Mouse (Mus musculus) testis, postnatal 10 days (tissue): ENCODE results near the gene Gm49405.

ENCODE experiments used
- DNase-seq: peaks from one replicate; pipeline ENCODE4 v3.0.0; 2021; ENCODE audit warnings: low spot score

The Gm49405 gene

DNA sequence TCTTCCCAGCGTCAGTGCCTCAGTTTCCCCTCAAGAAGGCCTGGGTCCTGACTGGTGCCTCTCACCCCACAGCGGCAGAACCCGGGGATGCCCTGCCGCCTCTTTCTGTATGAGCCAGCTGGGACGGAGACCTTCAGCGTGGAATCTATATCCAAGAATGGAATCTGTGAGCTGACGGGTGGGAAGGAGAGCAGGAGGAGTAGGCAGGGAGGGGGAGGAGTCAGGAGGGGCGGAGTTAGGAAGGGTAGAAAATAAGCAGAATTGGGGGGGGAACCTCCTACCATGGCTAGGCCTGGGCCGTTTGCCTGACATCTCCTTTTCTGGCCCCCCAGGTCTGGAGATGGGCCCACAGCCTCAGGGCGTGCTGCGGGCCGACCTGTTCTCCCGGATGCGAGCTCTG lies 12.4 kb upstream of the Gm49405 start:
- no peak for DNase-seq

DNA sequence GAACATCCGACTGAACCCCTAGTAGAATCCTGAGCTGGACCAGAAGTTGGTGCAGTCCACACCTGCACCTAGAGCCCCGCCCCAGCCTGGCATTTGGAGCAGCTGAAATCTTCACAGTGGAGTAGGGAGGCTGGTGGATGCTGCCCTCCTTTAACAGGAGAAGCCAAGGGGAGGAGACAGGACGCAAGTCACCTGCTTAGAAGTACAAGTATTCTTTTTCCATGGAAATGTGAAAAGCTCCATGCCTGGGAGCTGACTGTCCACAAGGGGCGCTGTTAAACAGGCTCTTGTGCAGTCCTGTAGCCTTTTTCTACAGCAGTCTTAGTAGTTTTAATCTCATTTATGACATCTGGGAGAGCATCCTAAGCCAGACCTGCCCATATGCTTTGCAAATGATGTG lies 11.7 kb upstream of the Gm49405 start:
- no peak for DNase-seq

DNA sequence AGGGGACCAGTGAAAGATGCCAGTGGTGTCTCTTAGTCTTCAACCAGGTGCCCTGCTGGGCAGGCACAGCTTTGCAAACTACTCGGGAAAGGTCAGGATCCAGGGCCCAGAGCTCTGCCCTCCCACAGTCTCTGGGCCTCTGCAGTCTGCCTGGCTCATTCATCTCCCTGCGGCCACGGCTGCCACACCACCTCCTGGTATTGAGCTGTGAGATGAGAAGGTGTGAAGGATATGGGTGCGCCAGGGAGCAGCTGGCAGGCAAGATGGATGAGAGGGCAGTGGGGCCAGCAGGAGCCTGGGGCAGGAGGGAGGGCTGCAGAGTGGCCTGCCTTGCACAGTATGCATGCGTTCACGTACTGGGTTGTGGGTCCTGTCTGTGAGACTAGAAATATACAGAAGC lies 9.6 kb upstream of the Gm49405 start:
- no peak for DNase-seq

DNA sequence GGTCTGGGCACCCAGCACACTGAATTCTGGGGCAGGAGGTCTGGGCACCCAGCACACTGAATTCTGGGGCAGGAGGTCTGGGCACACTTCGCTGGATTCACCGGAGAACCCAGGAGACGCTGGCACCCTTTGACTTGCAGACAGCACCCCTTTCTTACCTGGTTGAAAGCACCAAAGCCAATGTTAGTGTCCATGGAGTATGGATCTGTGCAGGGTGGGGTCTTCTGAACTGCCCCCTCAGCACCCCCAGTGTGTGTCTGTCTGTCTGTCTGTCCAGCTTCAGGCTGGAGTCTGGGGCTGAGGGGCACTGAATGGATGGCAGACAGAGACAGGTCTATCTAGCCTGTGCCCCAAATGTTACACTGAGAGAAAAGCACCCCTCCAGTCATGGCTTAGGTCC lies 8.9 kb upstream of the Gm49405 start:
- DNase-seq, result no peak

DNA sequence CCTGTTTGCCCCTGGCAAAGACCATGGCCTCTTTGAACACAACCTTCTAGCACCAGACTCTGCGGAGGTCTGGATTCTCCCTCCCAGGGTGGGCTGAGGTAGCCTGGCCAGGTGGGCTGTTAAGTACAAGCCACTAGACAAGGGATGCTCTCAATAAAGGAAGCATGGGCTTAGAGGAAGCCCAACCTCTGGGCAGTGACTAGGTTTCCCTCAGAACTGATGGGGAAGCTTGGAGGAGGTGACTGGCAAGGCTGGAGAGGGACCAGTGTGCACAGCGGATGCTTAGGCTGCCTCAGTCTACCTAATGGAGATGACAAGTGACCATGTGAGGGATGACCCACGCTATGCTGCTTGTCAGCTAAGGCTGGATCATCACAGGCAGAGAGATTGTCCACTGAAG lies 8.5 kb upstream of the Gm49405 start:
- DNase-seq, result no peak

DNA sequence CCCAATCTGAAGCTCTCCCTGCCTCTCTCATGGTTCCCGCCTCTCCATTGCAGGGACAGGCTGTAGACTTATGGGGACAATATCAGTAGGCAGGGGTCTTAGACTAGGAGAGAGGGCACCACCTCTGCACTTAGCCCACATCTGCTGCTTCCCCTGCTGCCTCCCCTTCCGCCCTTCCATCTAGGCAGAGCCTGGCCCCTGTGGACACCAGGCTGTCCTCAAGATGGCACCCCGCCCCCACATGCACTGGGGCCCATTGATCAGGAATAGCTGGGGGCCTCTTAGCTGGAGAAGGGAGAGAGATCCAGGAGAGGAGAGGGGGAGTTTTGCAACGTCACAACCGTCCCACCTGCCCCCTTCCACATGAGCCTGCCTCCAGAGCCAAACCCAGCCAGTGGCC lies 8.0 kb upstream of the Gm49405 start, which contains the start of gene Tbx10:
Gene Tbx10, plus strand, starts transcription at position 337 of the 400 bp plus-strand sequence.
- no peak for DNase-seq

DNA sequence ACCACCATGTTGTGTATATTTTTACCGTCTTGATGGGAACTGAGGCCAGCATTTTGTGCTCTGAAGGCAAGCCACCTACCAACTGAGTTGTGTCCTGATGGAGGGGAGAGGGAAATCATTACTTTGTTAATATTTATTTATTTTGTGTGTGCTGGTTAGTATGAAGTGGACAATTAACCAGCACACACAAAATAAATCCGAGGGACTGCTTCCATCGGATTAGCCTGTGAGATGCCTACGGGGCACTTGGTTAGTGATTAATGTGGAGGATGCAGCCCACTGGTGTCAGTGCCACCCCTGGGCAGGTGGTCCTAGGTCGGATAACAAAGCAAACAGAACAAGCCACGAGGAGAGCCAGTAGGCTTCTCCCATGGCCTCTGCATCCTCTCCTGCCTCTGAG lies 5.5 kb upstream of the Gm49405 start:
- DNase-seq, result no peak

DNA sequence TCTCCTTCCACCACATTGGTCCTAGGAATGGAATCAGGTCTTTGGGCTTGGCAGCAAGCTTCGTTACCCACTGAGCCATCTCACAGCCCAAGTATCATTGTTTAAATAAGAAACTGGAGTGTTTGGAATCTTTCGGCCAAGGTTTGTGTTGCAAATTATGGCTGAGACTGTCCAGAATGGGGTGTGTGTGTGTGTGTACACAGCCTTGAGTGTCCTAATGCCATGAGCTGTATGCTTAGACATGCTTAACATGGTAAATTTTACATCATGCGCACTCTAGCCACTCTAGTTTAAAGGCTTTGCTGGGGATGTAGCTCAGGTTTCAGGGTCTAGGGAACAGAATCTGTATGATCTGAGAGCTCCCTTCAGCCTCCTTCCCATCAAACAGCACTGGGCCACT lies 4.9 kb upstream of the Gm49405 start:
- DNase-seq, result no peak

DNA sequence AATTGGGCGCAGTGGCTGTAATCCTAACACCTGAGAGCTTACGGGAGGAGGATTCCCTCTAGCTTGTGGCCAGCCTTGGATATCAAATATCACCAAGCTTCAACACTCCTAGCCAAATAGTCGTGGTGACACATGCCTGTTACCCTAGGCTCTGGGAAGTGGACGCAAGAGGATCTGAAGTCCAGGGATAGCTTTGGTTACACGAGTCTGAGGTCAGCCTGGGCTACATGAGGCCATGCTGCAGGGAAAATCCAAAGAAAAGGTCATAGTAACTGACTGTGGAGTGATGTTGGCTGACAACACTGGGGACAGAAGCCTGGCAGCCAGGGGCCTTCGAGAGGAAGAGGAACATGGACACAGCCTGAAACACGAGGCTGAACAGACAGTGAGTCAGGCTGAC lies 4.3 kb upstream of the Gm49405 start:
- DNase-seq, result no peak

DNA sequence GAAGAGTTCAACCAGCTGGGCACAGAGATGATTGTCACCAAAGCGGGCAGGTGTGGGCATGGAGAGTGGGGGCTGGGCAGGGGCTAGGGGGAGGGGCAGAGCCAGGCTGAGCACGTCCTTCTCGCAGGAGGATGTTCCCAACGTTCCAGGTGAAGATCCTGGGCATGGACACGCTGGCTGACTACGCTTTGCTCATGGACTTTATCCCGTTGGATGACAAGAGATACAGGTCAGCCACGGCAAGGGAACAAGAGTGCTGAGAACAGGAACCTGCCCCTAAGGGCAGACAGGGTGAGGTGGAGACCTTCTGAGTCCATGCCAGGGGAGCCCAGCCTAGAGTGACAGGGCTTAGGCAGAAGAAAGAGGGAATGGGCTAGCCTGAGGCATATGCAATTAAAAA lies 3.7 kb upstream of the Gm49405 start:
- DNase-seq, result no peak

DNA sequence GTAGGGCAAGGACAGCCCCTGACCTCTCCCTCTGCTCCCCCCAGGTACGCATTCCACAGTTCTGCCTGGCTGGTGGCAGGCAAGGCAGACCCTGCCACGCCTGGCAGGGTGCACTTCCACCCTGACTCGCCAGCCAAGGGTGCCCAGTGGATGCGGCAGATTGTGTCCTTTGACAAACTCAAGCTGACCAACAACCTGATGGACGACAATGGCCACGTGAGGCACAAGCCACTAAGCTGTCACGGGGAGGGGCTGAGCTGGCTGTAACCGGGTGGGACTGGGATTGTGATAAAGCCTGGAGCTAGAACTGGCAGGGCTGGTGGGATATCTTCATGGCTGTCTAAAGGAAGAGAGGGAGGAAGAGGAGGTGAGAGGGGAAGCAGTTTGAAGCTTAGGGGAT lies 3.2 kb upstream of the Gm49405 start:
- no peak for DNase-seq

DNA sequence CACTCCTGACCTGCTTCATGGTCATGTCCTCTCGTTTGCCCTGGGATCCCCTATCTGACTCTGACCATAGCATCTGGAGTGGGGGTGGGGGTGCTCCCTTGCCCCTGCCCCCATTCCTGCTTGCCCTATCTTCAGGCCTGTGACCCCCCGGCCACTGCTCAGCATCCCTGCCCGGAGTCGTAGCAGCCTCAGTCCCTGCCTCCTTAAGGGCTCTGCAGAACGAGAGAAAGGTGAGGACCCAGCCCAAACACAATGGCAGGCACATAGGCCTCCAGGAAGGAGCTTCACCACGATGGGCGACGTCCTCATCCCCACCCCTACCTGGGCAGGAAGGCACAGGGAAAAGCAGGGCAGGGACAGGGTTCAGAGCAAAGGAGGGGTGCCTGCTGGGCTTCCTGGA lies 2.1 kb upstream of the Gm49405 start:
- no peak for DNase-seq

DNA sequence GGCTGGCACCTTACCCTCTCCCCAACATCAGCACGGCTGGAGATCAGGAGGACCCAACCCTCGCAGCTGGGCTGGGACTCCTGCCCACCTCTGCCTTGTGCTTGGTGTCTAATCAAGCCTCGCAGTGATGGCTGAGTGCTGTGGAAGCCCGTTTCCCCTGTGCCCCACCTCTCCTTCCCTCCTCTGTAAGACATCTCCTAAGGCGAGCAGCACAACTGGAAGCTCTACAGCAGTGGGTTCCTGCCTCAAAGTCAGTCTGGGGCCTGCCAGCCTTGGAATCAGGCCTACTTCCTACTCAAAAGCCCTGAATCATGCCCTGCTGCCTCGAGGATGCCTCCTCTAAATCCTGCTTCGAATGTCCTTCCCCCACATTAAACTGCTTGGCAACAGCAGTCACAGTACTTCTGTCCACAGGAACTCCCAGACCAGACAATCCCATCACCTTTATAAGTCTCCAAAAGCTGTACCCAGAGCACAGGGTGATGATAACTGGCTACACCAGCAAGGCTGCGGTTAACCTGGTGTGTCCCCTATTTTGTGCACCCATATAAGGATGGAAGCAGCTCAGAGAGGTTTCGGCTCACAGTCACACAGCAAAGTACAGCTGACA lies 1.2 kb upstream of the Gm49405 start:
- no peak for DNase-seq

DNA sequence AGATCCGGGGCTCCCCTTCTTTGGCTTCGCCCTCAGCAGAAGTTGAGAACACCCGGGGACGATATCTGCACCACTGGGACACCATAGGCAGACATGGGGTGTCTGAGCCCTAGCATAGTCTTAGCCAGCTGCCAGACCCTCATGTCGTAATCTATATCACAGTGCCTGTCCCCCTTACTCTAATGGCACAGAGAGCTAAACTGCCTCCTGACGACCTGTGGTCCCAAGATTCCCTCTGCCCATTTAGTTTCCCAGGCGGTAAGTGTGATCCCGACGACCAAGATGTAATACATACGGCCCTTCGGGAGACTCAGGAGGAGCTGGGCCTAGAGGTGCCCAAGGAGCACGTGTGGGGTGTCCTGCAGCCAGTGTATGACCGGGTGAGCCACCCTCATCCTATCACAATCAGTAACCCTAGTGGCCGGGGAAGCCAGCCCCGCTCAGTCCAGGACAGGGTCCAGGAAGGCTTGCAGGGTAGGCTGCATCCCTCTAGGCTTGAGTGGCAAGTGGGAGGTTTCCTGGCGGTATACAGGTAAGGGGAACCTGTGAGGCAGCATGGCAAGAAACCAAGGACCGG lies 611 bp downstream of the Gm49405 start:
- DNase-seq, result no peak

DNA sequence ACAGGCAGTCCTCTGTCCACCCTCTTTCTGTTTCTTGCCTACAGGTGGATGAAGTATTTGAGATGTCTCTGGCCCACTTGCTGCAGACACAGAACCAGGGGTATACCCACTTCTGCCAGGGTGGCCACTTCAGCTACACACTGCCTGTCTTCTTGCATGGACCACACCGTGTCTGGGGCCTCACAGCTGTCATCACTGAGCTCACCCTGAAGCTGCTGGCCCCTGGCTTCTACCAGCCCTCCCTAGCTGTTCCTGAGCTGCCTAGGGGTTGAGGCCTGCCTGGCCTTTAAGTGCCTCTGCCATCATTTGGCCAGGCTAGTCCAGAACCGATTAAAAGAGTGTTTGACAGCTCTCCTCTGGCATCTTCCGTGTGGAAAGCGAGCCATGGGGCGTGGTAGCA lies 1.3 kb downstream of the Gm49405 start:
- peak; percentile 38 for DNase-seq

DNA sequence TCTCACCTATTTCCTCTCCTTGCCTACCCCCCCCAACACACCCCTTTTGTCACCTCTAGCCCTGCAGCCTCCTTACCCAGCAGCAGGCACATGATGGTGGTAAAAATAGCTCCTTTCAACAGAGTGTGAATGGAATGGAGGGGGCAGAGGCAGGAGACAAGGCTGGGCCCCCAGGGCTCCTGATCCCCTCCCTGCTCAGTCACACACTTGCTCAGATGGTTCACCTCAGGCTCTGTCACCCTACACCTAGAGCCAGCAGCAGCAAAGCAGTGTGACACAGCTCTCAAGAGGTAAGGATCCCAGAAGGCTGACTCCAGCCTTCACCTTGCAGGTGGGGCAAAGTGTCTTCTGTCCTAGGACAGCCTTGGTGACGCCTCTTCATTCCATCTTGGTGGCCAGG lies 2.7 kb downstream of the Gm49405 start, which contains the start of gene Doc2g:
Gene Doc2g, plus strand, starts transcription at position 202 of the 400 bp plus-strand sequence.
- no peak for DNase-seq

DNA sequence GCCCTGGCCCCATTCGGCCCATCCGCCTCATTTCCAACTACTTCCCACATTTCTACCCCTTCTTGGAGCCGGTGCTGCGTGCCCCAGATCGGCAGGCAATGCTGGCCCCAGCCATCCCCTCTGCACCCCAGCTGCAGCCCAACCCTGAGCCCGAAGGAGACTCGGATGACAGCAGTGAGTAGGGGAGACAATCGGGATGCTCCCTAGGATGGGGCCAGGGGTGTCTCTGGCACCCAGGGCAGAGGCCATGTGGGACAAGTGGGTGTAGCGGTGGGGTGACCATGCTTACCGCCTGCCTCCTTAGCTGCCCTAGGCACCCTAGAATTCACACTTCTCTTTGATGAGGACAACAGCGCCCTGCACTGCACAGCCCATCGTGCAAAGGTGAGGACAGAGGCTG lies 3.2 kb downstream of the Gm49405 start:
- DNase-seq, result peak; percentile 41

DNA sequence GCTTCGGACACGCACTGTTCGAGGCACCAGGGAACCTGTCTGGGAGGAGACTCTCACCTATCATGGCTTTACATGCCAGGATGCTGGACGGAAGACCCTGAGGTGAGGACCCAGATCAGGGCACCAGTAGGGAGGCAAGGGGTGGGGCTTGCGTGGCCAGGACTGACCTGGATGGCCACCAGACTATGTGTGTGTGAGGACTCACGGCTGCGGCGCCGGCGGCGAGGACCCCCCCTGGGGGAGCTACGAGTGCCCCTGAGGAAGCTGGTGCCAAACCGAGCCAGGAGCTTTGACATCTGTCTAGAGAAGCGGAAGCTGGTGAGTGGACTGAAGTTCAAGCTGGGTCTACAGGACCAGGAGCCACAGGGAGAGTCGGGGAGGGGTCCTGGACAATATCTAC lies 3.9 kb downstream of the Gm49405 start:
- DNase-seq, result peak; percentile 46

DNA sequence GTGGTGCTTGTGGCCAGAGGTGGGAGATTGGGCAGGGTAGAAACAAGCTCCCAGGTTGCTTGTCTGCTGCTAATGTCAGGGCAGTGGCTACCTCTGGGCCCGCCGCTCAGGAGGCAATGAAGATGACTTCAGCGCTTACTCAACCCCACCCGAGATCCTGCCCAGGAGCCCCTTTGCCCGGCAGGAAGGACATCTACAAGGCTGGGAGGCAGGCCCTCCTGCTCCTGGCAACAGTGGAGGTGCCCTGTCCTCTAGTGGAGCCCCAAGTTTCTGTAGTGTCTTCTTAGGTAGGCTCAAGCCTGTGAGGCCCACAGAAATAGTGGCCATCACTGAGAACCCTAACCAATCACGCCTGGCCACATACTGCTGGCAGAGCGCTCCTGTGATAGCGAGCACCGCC lies 4.7 kb downstream of the Gm49405 start:
- DNase-seq, result peak; percentile 36

DNA sequence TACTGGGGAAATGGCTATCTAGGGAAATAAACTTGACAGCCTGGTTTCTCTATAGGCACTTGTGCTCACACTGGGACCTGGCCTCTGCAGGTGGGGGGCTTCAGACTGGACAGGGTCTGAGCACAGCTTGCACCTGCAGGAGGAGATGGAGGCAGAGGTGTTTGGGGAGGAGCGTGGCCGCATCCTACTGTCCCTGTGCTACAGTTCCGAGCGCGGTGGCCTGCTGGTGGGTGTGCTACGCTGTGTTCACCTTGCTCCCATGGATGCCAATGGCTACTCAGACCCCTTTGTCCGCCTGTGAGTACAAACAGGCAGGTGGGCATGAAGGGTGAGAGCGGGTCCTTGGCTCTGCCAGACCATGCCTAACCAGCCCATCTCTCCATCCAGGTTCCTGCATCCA lies 5.5 kb downstream of the Gm49405 start:
- peak; percentile 39 for DNase-seq

DNA sequence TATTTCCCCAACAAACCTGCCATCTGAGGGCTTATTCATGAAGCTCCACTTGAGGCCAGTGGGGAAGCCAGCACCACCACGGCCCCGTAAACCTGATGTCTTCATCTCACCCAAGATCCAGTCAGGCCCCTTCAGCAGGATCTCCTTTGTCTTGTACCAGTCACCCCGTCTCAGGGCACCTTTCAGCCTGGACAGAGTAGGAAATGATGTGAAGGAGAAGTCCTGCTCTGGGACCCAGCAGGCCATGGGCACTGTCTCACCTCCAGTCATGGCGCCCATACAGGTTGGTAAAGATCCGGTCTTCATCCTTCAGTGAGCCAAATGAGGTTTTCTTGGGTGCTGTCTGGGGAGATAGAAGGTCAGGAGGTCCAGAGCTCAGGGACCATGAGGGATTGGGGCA lies 10.7 kb downstream of the Gm49405 start:
- no peak for DNase-seq

DNA sequence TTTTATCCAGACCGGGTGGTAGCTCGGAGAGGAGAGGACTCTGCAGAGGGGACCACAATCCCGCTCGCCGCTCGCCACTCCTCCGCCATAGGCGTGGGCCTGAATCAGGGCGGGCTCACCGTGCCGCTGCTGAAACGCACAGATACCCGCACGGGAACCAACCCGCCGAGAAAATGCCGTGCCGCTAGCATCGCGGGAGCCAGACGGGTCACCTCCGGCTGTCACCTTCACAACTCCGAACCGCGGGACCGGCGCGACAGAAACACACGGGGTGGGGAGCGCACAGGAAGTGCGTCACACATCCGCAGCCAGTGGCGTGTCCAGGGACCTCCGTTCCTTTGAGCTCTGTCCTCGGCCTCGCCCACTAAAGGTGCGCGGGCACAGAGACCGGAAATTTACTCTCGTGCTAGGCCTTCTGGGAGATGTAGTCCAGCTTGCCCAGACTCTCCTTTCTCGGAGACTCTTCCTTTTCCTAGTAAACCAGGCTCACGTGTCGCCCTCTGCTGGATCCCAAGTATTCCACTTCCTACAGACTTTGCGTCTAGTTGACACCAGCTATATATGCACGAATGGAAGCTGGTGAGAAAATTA lies 12.1 kb downstream of the Gm49405 start, which contains the start of gene Ndufv1:
Gene Ndufv1, minus strand, starts transcription at position 375 of the 591 bp plus-strand sequence.
- peak; percentile 95 for DNase-seq

DNA sequence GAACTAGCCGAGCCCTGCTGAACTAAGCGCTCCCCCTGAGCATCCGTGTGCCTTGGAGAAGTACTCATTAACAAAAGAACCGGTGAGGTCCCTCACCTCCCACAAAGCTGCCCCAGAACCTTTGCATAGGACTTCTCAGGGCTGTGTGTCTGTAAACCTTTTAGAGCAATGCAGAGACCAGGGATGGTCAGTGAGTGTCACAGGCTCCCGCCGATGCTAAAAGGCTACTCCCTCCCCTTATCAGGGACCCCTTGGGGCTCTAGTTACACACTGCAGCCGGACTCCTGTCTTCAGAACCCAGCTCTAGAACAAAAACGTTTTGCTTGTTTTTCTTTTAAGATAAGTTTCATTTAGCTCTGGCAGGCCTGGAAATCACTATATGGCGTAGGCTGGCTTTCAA lies 12.6 kb downstream of the Gm49405 start:
- no peak for DNase-seq

DNA sequence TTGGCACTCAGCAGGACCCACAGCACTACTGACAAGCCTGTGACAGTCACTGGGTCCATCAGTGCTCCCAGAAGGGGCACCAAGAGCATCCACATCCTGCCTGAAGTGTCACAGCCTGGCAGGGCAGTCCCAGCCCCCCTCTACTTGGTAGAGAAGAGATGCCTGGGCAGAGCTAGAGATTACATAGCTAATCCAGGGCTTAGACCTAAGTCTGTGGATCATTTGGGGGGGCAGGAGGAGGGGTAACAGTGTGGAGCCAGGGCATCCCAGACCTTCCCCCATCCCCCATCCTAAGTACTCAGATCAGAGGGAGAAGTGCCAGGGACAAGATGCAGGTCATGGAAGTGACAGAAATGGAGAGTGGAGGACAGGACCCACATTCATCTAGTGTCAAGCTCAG lies 14.4 kb downstream of the Gm49405 start:
- no peak for DNase-seq
